Mouse (Mus musculus): ENCODE measurements around the gene Hebp2. TPM values are rescaled to one million over a fixed set of nuclear protein-coding genes. Genes with fewer than 3 reads are reported as not detected.

Hebp2 gene
- polyA plus RNA-seq, 1 experiment from 2014 or later = 12.3 TPM

DNA sequence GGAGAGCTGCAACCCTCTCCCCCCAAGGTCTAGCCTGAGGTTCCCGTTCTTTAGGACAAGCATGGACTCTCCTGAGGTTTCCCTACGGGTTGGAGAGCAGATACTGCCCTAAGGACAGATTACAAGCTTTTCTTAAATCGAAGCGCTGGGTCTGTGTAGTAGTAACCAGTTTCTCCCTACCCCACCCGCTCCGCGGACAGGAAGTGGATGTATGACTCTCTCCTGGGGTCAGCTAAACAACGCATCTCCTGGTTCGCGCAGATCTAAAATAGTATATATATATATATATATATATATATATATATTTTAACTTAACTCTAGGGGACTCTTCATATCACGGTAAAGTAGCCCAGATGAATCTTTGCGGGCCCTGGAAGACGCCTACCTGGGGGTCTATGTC lies 567 bp downstream of the Hebp2 start:
- DNase-seq (ENCODE audit: low spot score, missing footprints) (peak; percentile 89), ATAC-seq (ENCODE audit: low FRiP score) (peak; percentile 3; the same call in 1 of the 2 replicates)
- H3K9ac ChIP-seq (ENCODE audit: low read length) = peak overlapping the region; percentile 73
- WGBS = 9% methylated on average over 13 of the region's 13 CpGs
- peak overlapping the region; percentile 52 for H3K4me3 ChIP-seq (ENCODE audit: low read depth, low read length)
- H3K27ac ChIP-seq (ENCODE audit: low read depth, low read length) = no peak overlapping the region
- H3K4me1 ChIP-seq (ENCODE audit: control insufficient read depth, insufficient read depth, low read length) = no peaks in the 10 kb centered on the region
- H3K4me2 ChIP-seq = peak overlapping the region; percentile 86
- no peaks in the 10 kb centered on the region for H3K27me3 ChIP-seq (ENCODE audit: control insufficient read depth, insufficient read depth, low read length)
- no peaks in the 10 kb centered on the region for H3K9me3 ChIP-seq (ENCODE audit: control insufficient read depth, low read length)
- no peaks in the 10 kb centered on the region for H3K36me3 ChIP-seq (ENCODE audit: control insufficient read depth, insufficient read depth, low read length)

DNA sequence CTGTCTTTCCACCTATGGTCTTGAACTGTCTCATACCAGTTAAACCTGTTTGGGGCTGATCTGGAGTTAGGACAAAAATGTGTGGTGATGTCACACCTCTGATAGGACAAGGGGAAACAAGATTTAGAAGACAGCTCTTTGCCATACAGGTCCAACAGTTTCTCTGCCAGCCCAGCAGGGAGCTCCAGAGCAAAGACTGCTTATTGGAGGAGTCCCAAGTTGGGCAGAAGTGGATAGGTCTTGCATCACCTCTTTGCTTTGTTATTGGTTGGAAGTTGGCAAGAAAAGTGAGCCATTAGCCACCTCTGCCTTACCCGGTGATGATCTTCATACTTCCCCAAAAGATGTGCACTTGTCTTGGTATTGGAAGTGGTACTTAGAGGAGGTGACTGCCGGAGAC lies 9.0 kb downstream of the Hebp2 start:
- H3K9me3 ChIP-seq (ENCODE audit: control insufficient read depth, low read length) = no peaks in the 10 kb centered on the region
- no peaks in the 10 kb centered on the region for H3K36me3 ChIP-seq (ENCODE audit: control insufficient read depth, insufficient read depth, low read length)
- ATAC-seq (ENCODE audit: low FRiP score) (no peak), DNase-seq (ENCODE audit: low spot score, missing footprints) (peak; percentile 59)
- no peak overlapping the region for H3K4me3 ChIP-seq (ENCODE audit: low read depth, low read length)
- H3K4me1 ChIP-seq (ENCODE audit: control insufficient read depth, insufficient read depth, low read length) = 0 out of 2 replicates have a peak, but pooled peaks cover 2% of the 10 kb centered on the region
- H3K9ac ChIP-seq (ENCODE audit: low read length) = no peak overlapping the region
- WGBS = 94% methylated on average over 2 of the region's 2 CpGs
- no peaks in the 10 kb centered on the region for H3K27me3 ChIP-seq (ENCODE audit: control insufficient read depth, insufficient read depth, low read length)
- no peak overlapping the region for H3K27ac ChIP-seq (ENCODE audit: low read depth, low read length)
- no peak overlapping the region for H3K4me2 ChIP-seq

DNA sequence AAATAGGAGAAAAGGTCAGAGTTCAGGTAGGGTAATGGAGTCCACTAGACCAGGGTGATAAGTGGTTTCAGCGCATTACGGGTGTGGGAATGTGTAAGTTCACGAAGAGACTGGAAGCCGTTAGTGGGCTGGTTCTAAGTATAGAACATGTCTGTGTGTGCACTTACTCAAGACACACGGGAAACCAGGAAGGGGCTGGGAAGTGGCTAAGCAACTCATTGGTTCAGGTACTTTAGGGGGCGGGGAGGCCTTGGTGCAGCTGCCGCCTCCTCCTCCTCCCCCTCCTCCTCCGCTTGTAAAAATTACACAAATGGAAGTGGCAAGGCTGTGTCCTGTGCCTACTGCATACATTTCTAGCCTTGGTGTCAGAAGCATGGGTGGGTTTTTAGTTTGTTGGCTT lies 13.6 kb downstream of the Hebp2 start:
- Histone ChIP-seq H3K4me1 (ENCODE audit: control insufficient read depth, insufficient read depth, low read length) (no peaks in the 10 kb centered on the region), H3K9me3 (ENCODE audit: control insufficient read depth, low read length) (no peaks in the 10 kb centered on the region), H3K9ac (ENCODE audit: low read length) (no peak overlapping the region), H3K4me2 (no peak overlapping the region), H3K27ac (ENCODE audit: low read depth, low read length) (no peak overlapping the region), H3K4me3 (ENCODE audit: low read depth, low read length) (no peak overlapping the region), H3K36me3 (ENCODE audit: control insufficient read depth, insufficient read depth, low read length) (0 out of 2 replicates have a peak, but pooled peaks cover 2% of the 10 kb centered on the region), H3K27me3 (ENCODE audit: control insufficient read depth, insufficient read depth, low read length) (no peaks in the 10 kb centered on the region)
- no peak for DNase-seq (ENCODE audit: low spot score, missing footprints)
- 82% methylated on average over 8 of the region's 8 CpGs for WGBS
- ATAC-seq (ENCODE audit: low FRiP score) = no peak

DNA sequence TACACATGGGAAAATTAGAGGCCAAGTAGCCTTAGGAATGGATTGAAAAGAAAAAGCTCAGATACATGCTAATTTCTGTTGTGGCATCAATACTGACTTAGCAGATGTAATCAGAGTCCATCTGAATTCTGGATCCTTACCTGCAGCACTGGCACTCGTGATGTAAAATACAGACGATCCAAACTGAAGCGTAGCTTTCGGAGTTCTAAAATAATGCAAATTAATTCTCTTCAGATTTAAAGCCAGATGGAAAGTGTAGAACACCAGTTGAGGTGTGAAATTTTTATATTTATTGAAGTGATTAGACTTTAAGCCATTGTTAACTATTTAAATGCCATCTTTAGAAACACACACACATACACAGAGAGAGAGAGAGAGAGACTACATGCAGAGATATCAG lies 15.7 kb downstream of the Hebp2 start:
- Histone ChIP-seq H3K4me1 (ENCODE audit: control insufficient read depth, insufficient read depth, low read length) (no peaks in the 10 kb centered on the region), H3K4me2 (no peak overlapping the region), H3K9me3 (ENCODE audit: control insufficient read depth, low read length) (no peaks in the 10 kb centered on the region), H3K9ac (ENCODE audit: low read length) (no peak overlapping the region), H3K36me3 (ENCODE audit: control insufficient read depth, insufficient read depth, low read length) (0 out of 2 replicates have a peak, but pooled peaks cover 2% of the 10 kb centered on the region), H3K4me3 (ENCODE audit: low read depth, low read length) (no peak overlapping the region), H3K27me3 (ENCODE audit: control insufficient read depth, insufficient read depth, low read length) (no peaks in the 10 kb centered on the region), H3K27ac (ENCODE audit: low read depth, low read length) (no peak overlapping the region)
- WGBS = 91% methylated on average over 4 of the region's 4 CpGs
- no peak for ATAC-seq (ENCODE audit: low FRiP score)
- no peak for DNase-seq (ENCODE audit: low spot score, missing footprints)

GRCm38 (mm10) chr10:18529177-18529576 lies 16.7 kb downstream of the Hebp2 start:
- ATAC-seq (ENCODE audit: low FRiP score) (no peak), DNase-seq (ENCODE audit: low spot score, missing footprints) (no peak)
- Histone ChIP-seq H3K4me2 (no peak overlapping the region), H3K27ac (ENCODE audit: low read depth, low read length) (no peak overlapping the region), H3K9ac (ENCODE audit: low read length) (no peak overlapping the region), H3K27me3 (ENCODE audit: control insufficient read depth, insufficient read depth, low read length) (no peaks in the 10 kb centered on the region), H3K36me3 (ENCODE audit: control insufficient read depth, insufficient read depth, low read length) (0 out of 2 replicates have a peak, but pooled peaks cover 5% of the 10 kb centered on the region), H3K9me3 (ENCODE audit: control insufficient read depth, low read length) (no peaks in the 10 kb centered on the region), H3K4me1 (ENCODE audit: control insufficient read depth, insufficient read depth, low read length) (no peaks in the 10 kb centered on the region), H3K4me3 (ENCODE audit: low read depth, low read length) (no peak overlapping the region)
- WGBS = 74% methylated on average over 4 of the region's 4 CpGs

DNA sequence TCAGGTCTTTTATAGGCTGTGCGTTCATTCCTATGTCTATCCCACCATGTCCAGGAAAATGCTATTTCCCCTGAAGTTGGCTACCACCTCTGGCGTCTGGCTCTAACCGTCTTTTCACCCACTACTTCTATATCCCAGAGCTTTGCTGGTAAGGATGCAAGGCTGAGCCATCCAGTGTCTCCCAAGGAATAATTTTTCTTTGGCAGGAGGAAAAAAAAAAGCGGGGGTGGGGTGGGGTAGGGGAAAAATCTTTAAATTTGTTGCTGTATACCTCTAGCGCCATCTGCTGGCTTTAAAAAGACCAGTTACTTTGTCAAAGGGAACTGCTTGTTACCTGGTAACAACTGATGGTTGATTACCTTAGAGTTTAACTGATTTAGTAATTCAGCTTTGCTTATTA lies 17.4 kb downstream of the Hebp2 start:
- 53% methylated on average over 5 of the region's 5 CpGs for WGBS
- H3K27me3 ChIP-seq (ENCODE audit: control insufficient read depth, insufficient read depth, low read length) = no peaks in the 10 kb centered on the region
- H3K36me3 ChIP-seq (ENCODE audit: control insufficient read depth, insufficient read depth, low read length) = 0 out of 2 replicates have a peak, but pooled peaks cover 5% of the 10 kb centered on the region
- H3K4me3 ChIP-seq (ENCODE audit: low read depth, low read length) = no peak overlapping the region
- ATAC-seq (ENCODE audit: low FRiP score) = no peak
- no peak overlapping the region for H3K4me2 ChIP-seq
- H3K27ac ChIP-seq (ENCODE audit: low read depth, low read length) = no peak overlapping the region
- peak; percentile 88 for DNase-seq (ENCODE audit: low spot score, missing footprints)
- no peaks in the 10 kb centered on the region for H3K4me1 ChIP-seq (ENCODE audit: control insufficient read depth, insufficient read depth, low read length)
- H3K9me3 ChIP-seq (ENCODE audit: control insufficient read depth, low read length) = no peaks in the 10 kb centered on the region
- no peak overlapping the region for H3K9ac ChIP-seq (ENCODE audit: low read length)

DNA sequence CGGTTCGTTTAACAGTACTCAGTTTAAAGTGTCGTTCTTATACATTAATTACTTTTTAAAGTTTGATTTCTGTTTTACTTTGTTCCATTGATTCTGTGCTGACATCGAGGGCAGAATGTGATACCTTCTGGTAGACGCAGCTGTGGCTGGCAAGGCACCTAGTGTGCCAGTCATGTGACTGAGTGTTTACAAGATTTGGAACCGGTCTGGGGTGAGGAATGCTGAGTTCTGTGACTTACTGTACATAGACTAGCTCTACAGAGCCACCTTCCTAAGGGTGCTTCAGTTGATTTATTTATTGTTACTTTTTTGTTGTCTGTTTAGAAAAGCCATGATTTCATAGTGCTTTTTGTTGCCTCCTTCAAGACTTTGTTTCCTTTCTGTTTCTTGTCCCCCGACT lies 18.1 kb downstream of the Hebp2 start:
- Histone ChIP-seq H3K36me3 (ENCODE audit: control insufficient read depth, insufficient read depth, low read length) (0 out of 2 replicates have a peak, but pooled peaks cover 5% of the 10 kb centered on the region), H3K27me3 (ENCODE audit: control insufficient read depth, insufficient read depth, low read length) (no peaks in the 10 kb centered on the region), H3K9me3 (ENCODE audit: control insufficient read depth, low read length) (no peaks in the 10 kb centered on the region), H3K27ac (ENCODE audit: low read depth, low read length) (no peak overlapping the region), H3K4me1 (ENCODE audit: control insufficient read depth, insufficient read depth, low read length) (no peaks in the 10 kb centered on the region), H3K9ac (ENCODE audit: low read length) (no peak overlapping the region), H3K4me3 (ENCODE audit: low read depth, low read length) (no peak overlapping the region), H3K4me2 (no peak overlapping the region)
- no peak for ATAC-seq (ENCODE audit: low FRiP score)
- DNase-seq (ENCODE audit: low spot score, missing footprints) = no peak
- WGBS = 84% methylated on average over 7 of the region's 7 CpGs

GRCm38 (mm10) chr10:18526851-18527675 lies 18.8 kb downstream of the Hebp2 start:
- WGBS = 85% methylated on average over 20 of the region's 20 CpGs
- Histone ChIP-seq H3K4me3 (ENCODE audit: low read depth, low read length) (no peak overlapping the region), H3K9ac (ENCODE audit: low read length) (no peak overlapping the region), H3K27me3 (ENCODE audit: control insufficient read depth, insufficient read depth, low read length) (no peaks in the 10 kb centered on the region), H3K27ac (ENCODE audit: low read depth, low read length) (no peak overlapping the region), H3K9me3 (ENCODE audit: control insufficient read depth, low read length) (no peaks in the 10 kb centered on the region), H3K36me3 (ENCODE audit: control insufficient read depth, insufficient read depth, low read length) (0 out of 2 replicates have a peak, but pooled peaks cover 5% of the 10 kb centered on the region), H3K4me1 (ENCODE audit: control insufficient read depth, insufficient read depth, low read length) (no peaks in the 10 kb centered on the region), H3K4me2 (no peak overlapping the region)
- DNase-seq (ENCODE audit: low spot score, missing footprints) (no peak), ATAC-seq (ENCODE audit: low FRiP score) (no peak)

DNA sequence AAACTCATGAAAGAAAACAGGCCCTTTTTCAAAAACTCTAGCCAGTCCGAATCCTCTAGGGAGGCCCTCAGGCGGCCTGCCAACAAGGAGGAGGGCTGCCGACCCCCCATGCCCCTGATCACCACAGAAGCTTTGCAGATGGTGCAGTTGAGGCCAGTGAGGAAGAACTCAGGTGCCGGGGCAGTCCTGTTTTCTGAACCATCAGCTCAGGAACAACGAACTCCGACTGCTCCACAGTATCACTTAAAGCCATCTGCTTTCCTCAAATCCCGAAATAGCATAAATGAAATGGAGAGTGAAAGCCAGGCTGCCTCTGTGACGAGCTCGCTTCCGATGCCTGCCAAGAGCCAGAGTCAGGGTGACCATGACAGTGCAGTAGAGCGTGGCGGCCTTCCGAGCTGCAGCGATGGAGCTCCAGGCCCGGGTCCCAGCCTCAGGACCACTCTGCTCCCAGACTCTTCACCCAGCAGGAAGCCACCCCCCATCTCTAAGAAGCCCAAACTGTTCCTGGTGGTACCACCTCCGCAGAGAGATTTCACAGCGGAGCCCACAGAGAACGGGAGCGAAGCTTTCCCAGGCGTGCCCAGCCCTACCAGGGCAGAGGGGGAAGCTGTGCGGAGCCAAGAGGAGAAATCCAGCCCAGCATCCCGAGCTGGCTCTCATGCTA lies 19.6 kb downstream of the Hebp2 start:
- Histone ChIP-seq H3K4me1 (ENCODE audit: control insufficient read depth, insufficient read depth, low read length) (no peaks in the 10 kb centered on the region), H3K4me3 (ENCODE audit: low read depth, low read length) (no peak overlapping the region), H3K9ac (ENCODE audit: low read length) (no peak overlapping the region), H3K9me3 (ENCODE audit: control insufficient read depth, low read length) (no peaks in the 10 kb centered on the region), H3K27me3 (ENCODE audit: control insufficient read depth, insufficient read depth, low read length) (no peaks in the 10 kb centered on the region), H3K36me3 (ENCODE audit: control insufficient read depth, insufficient read depth, low read length) (0 out of 2 replicates have a peak, but pooled peaks cover 5% of the 10 kb centered on the region), H3K4me2 (no peak overlapping the region), H3K27ac (ENCODE audit: low read depth, low read length) (no peak overlapping the region)
- no peak for ATAC-seq (ENCODE audit: low FRiP score)
- DNase-seq (ENCODE audit: low spot score, missing footprints) = no peak
- 79% methylated on average over 22 of the region's 22 CpGs for WGBS
